Mouse (Mus musculus): Measurements from ENCODE around the gene Fgf18. TPM values are rescaled to one million over a fixed set of nuclear protein-coding genes. Genes with fewer than 3 reads are reported as not detected.

Fgf18 gene
- polyA plus RNA-seq, 1 experiment from 2014 or later = 2.4 TPM

- no peak overlapping the region for H3K9ac ChIP-seq
- ATAC-seq (ENCODE audit: low FRiP score) = peak; percentile 17; the same call in 1 of the 2 replicates
- 22% methylated on average over 10 of the region's 10 CpGs for WGBS
Measured at GRCm38 (mm10) chr11:33100027-33100507, 47.1 kb downstream of the Fgf18 start.

DNA sequence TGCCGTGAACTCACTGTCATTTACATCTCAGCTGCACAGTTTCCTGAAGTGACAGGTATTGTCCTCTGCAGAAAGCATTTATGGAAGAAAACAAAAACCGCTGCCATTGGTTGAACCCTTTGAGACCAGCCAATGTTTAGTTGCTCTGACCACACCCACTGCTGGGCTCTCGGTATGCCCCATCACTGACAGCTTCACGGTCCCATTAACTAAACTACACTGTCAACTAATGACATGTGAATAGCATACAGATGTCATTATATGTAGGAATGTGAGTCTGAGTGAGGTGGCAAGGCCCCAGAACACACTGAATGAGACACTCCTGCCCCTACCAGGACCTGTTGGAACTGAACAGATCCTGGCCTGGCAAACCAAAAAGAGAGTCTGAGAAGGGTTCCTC lies 47.8 kb downstream of the Fgf18 start:
- H3K4me2 ChIP-seq = no peak overlapping the region
- H3K4me3 ChIP-seq (replicated peaks) = no peak overlapping the region
- no peaks in the 10 kb centered on the region for H3K9me3 ChIP-seq
- 53% methylated on average over 4 of the region's 4 CpGs for WGBS
- ATAC-seq (ENCODE audit: low FRiP score) = no peak; the same call in 1 of the 2 replicates
- peaks cover 16% of the 10 kb centered on the region for H3K4me1 ChIP-seq
- H3K9ac ChIP-seq = no peak overlapping the region
- H3K36me3 ChIP-seq (replicated peaks) = no peaks in the 10 kb centered on the region
- H3K27me3 ChIP-seq = peaks cover 8% of the 10 kb centered on the region; the same call in 1 of the 2 replicates
- no peak overlapping the region for H3K27ac ChIP-seq

More at GRCm38 (mm10) chr11:33100027-33100507, 47.1 kb downstream of the Fgf18 start:
- Histone ChIP-seq H3K4me3 (replicated peaks) (peak overlapping the region; percentile 13; the same call in 1 of the 2 replicates), H3K4me2 (peak overlapping the region; percentile 41), H3K4me1 (peaks cover 16% of the 10 kb centered on the region), H3K36me3 (replicated peaks) (no peaks in the 10 kb centered on the region), H3K9me3 (no peaks in the 10 kb centered on the region), H3K27me3 (peaks cover 8% of the 10 kb centered on the region; the same call in 1 of the 2 replicates), H3K27ac (no peak overlapping the region)

GRCm38 (mm10) chr11:33098446-33098845 lies 48.8 kb downstream of the Fgf18 start:
- ATAC-seq (ENCODE audit: low FRiP score) = no peak
- no peaks in the 10 kb centered on the region for H3K36me3 ChIP-seq (replicated peaks)
- peaks cover 8% of the 10 kb centered on the region; the same call in 1 of the 2 replicates for H3K27me3 ChIP-seq
- no peak overlapping the region for H3K9ac ChIP-seq
- H3K9me3 ChIP-seq = no peaks in the 10 kb centered on the region
- WGBS = 90% methylated on average over 12 of the region's 12 CpGs
- H3K4me2 ChIP-seq = no peak overlapping the region
- no peak overlapping the region for H3K27ac ChIP-seq
- peaks cover 16% of the 10 kb centered on the region for H3K4me1 ChIP-seq
- no peak overlapping the region for H3K4me3 ChIP-seq (replicated peaks)

DNA sequence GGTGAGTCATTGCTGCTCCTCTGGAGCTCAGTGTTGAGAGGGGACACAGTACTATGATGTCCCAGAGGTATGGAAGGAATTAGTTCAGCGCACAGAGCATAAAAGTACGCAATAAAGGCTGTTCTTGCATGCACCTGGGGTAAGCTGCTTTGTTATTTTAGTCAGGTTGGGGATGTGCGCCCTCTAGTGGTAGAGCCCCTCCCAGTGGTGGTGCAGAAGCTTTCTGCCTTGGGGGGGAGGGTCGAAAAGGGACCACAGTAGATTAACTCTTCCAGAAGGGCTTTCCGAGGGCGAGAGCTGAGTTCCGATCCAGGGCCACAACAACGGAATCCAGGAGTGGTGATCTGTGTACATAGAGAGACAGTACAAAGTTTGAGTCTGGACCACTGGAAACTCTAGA lies 49.3 kb downstream of the Fgf18 start:
- Histone ChIP-seq H3K36me3 (replicated peaks) (no peaks in the 10 kb centered on the region), H3K4me1 (peaks cover 16% of the 10 kb centered on the region), H3K27me3 (peaks cover 8% of the 10 kb centered on the region; the same call in 1 of the 2 replicates), H3K9ac (no peak overlapping the region), H3K9me3 (no peaks in the 10 kb centered on the region), H3K27ac (no peak overlapping the region), H3K4me2 (no peak overlapping the region), H3K4me3 (replicated peaks) (no peak overlapping the region)
- ATAC-seq (ENCODE audit: low FRiP score) = no peak
- 57% methylated on average over 8 of the region's 8 CpGs for WGBS

GRCm38 (mm10) chr11:33089856-33090255 lies 57.3 kb downstream of the Fgf18 start:
- ATAC-seq (ENCODE audit: low FRiP score) = no peak
- WGBS = 75% methylated on average over 6 of the region's 6 CpGs
- Histone ChIP-seq H3K9me3 (no peaks in the 10 kb centered on the region), H3K4me3 (replicated peaks) (no peak overlapping the region), H3K27ac (no peak overlapping the region), H3K9ac (no peak overlapping the region), H3K36me3 (replicated peaks) (no peaks in the 10 kb centered on the region), H3K27me3 (no peaks in the 10 kb centered on the region), H3K4me1 (no peaks in the 10 kb centered on the region), H3K4me2 (no peak overlapping the region)

DNA sequence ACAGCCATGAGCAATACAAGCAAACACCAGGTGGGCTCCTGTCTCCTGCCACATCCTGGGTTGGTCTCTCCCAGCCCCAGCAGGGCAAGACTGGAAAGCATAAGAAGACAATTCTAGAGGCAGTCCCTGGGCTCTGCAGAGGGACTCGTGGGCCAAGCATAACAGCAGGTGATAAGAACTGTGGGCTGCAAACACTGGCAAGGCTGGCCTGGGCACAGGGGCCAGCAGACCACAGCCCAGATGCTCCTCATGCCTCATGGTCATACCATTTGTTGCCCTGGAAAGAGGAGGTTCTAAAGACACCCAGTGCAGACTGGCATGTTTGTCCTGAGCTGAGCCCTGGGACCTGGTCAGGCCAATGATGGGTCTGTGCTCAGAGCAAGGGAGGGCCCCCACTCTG lies 59.0 kb downstream of the Fgf18 start:
- no peak overlapping the region for H3K9ac ChIP-seq
- no peak for ATAC-seq (ENCODE audit: low FRiP score)
- no peak overlapping the region for H3K4me3 ChIP-seq (replicated peaks)
- H3K4me2 ChIP-seq = no peak overlapping the region
- H3K36me3 ChIP-seq (replicated peaks) = no peaks in the 10 kb centered on the region
- H3K4me1 ChIP-seq = no peaks in the 10 kb centered on the region
- no peak overlapping the region for H3K27ac ChIP-seq
- H3K27me3 ChIP-seq = 0 out of 2 replicates have a peak, but pooled peaks cover 2% of the 10 kb centered on the region
- no peaks in the 10 kb centered on the region for H3K9me3 ChIP-seq
- 55% methylated on average over 1 of the region's 1 CpGs for WGBS

DNA sequence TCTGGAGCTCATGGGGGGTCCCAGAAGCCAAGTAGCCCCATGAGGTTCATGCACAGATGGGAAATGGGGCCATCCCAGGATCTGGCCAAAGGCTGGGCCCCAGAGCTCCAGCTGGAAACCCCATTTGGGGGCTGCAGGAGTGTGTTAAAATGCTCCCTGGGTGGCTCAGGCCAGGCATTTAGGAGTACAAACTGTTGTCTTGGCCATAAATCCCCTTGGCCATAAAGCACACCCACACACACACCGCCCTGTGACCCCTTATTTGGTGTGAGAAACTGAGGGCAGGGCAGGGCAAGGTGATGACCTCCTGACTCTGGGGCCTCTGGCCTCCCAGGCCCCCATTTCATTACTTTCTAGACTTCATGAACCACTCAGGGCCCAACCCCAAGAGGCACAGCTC lies 61.2 kb downstream of the Fgf18 start:
- WGBS = 92% methylated on average over 1 of the region's 1 CpGs
- no peak for ATAC-seq (ENCODE audit: low FRiP score)
- Histone ChIP-seq H3K36me3 (replicated peaks) (no peaks in the 10 kb centered on the region), H3K9me3 (no peaks in the 10 kb centered on the region), H3K4me3 (replicated peaks) (no peak overlapping the region), H3K27ac (no peak overlapping the region), H3K27me3 (0 out of 2 replicates have a peak, but pooled peaks cover 2% of the 10 kb centered on the region), H3K4me2 (no peak overlapping the region), H3K4me1 (no peaks in the 10 kb centered on the region), H3K9ac (no peak overlapping the region)

- Histone ChIP-seq H3K36me3 (replicated peaks) (no peaks in the 10 kb centered on the region), H3K4me2 (no peak overlapping the region), H3K27ac (no peak overlapping the region), H3K9me3 (no peaks in the 10 kb centered on the region), H3K9ac (no peak overlapping the region), H3K4me3 (replicated peaks) (no peak overlapping the region), H3K27me3 (0 out of 2 replicates have a peak, but pooled peaks cover 2% of the 10 kb centered on the region), H3K4me1 (no peaks in the 10 kb centered on the region)
- no peak for ATAC-seq (ENCODE audit: low FRiP score)
- 89% methylated on average over 4 of the region's 4 CpGs for WGBS
Measured at GRCm38 (mm10) chr11:33085514-33085913, 61.7 kb downstream of the Fgf18 start.

DNA sequence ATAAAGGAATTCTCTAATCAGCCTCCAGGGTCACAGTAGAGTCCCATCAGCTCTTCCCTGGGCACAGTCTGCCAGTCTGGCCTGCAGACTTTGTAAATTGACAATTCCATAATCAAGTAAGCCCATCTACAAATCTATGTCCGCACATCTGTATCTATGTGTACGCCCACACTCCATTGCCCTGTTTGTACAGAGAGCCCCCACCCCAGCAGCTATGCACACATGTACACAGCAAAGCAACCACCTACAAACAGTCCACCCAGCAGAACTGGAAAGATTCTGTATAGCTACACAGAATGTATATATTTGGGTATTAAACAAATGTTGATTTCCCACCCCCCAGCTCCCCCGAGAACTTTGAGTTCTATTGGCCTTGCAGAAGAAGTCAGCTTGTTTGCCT lies 62.1 kb downstream of the Fgf18 start:
- WGBS = 89% methylated on average over 3 of the region's 3 CpGs

GRCm38 (mm10) chr11:33084041-33084440 lies 63.2 kb downstream of the Fgf18 start:
- Histone ChIP-seq H3K27ac (no peak overlapping the region), H3K9me3 (no peaks in the 10 kb centered on the region), H3K4me2 (no peak overlapping the region), H3K9ac (no peak overlapping the region), H3K4me1 (no peaks in the 10 kb centered on the region), H3K4me3 (replicated peaks) (no peak overlapping the region), H3K27me3 (peaks cover 2% of the 10 kb centered on the region; the same call in 1 of the 2 replicates), H3K36me3 (replicated peaks) (no peaks in the 10 kb centered on the region)
- 96% methylated on average over 2 of the region's 2 CpGs for WGBS
- ATAC-seq (ENCODE audit: low FRiP score) = no peak

More for the DNA sequence above, 62.1 kb downstream of the Fgf18 start:
- no peak overlapping the region for H3K4me2 ChIP-seq
- no peaks in the 10 kb centered on the region for H3K4me1 ChIP-seq
- ATAC-seq (ENCODE audit: low FRiP score) = no peak
- no peaks in the 10 kb centered on the region for H3K36me3 ChIP-seq (replicated peaks)
- H3K27ac ChIP-seq = no peak overlapping the region
- H3K9ac ChIP-seq = no peak overlapping the region
- H3K27me3 ChIP-seq = peaks cover 2% of the 10 kb centered on the region; the same call in 1 of the 2 replicates
- no peaks in the 10 kb centered on the region for H3K9me3 ChIP-seq
- no peak overlapping the region for H3K4me3 ChIP-seq (replicated peaks)

DNA sequence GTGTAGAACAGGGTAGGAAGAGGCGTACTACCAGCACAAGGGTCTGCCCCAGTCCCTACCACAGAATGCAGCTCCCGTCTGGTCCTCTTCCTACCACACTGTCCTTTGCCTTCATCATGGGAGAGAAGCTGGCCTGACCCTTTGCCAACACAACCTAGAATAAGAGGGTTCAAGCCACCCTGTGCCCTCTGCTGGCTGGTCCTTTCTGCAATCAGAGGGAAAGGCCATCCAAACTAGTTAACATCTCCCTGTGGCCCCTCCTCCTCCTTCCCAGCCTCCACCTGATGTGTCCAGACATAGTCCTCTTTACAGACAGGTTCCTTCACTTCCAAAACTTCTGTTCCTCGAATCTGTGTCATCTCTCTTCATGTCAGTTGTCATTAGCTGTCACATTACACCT lies 66.0 kb downstream of the Fgf18 start:
- H3K4me3 ChIP-seq (replicated peaks) = no peak overlapping the region
- no peak overlapping the region for H3K27ac ChIP-seq
- no peak overlapping the region for H3K4me2 ChIP-seq
- no peaks in the 10 kb centered on the region for H3K36me3 ChIP-seq (replicated peaks)
- ATAC-seq (ENCODE audit: low FRiP score) = no peak
- H3K9me3 ChIP-seq = no peaks in the 10 kb centered on the region
- H3K9ac ChIP-seq = no peak overlapping the region
- H3K4me1 ChIP-seq = peaks cover 11% of the 10 kb centered on the region
- WGBS = 82% methylated on average over 3 of the region's 3 CpGs
- peaks cover 5% of the 10 kb centered on the region; the same call in 1 of the 2 replicates for H3K27me3 ChIP-seq

- ATAC-seq (ENCODE audit: low FRiP score) = no peak
- Histone ChIP-seq H3K27me3 (peaks cover 5% of the 10 kb centered on the region; the same call in 1 of the 2 replicates), H3K4me1 (peaks cover 11% of the 10 kb centered on the region), H3K27ac (no peak overlapping the region), H3K9me3 (no peaks in the 10 kb centered on the region), H3K4me2 (no peak overlapping the region), H3K36me3 (replicated peaks) (no peaks in the 10 kb centered on the region), H3K9ac (no peak overlapping the region), H3K4me3 (replicated peaks) (no peak overlapping the region)
- 83% methylated on average over 16 of the region's 16 CpGs for WGBS
Measured at GRCm38 (mm10) chr11:33080046-33080808, 67.0 kb downstream of the Fgf18 start.
